23 mouse cellular contexts compared by ENCODE assay signal in the genomic region with DNA sequence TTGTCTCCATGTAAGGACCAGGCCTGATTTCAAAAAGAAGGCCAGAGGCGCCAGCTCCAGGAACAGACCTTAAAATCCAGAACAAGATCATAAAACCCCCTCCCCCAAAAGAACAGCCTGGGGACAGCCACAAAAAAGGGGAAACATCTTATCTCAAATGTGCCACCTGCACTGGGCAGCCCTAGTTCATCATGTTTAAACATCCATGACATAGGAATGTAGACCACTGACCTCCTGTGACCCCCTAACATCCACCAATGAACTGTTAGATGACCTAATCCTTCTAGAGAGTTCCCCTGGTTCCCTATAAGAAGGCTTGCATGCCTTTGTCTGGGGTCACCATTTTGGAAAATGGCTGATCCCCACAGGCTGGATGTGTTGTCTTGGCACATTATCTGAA.
DNase-seq lines count a peak whose midpoint lies in the region; ATAC-seq lines count a peak whose summit lies in the region.
"Had no signal": no experiment of that assay in that cellular context is flagged by ENCODE, and none has a peak within 500 bp of the region (broad histone marks: within the 10 kb centered on the region; RNA-seq: fewer than 3 reads in every experiment).

No protein-coding gene starts in this region.

- no peak overlapping the region for H3K4me3 ChIP-seq in embryonic facial prominence, embryonic 10.5 days
- H3K4me3 ChIP-seq in limb, embryonic 10.5 days: no peak overlapping the region
- no peak overlapping the region for H3K4me3 ChIP-seq in liver, embryonic 11.5 days (ENCODE audit: low read depth, low read length)
- H3K4me3 ChIP-seq: embryonic facial prominence, embryonic 12.5 days; forebrain, embryonic 13.5 days; forebrain, embryonic 15.5 days had no signal

- no peaks in the 10 kb centered on the region for H3K36me3 ChIP-seq in embryonic facial prominence, embryonic 10.5 days (replicated peaks)
- no peaks in the 10 kb centered on the region for H3K36me3 ChIP-seq in limb, embryonic 10.5 days
- H3K36me3 ChIP-seq in liver, embryonic 11.5 days (ENCODE audit: control insufficient read depth, insufficient read depth, low read length): no peaks in the 10 kb centered on the region
- H3K36me3 ChIP-seq: embryonic facial prominence, embryonic 12.5 days; forebrain, embryonic 15.5 days had no signal

- 0 out of 2 replicates have a peak overlapping the region, but pooled peaks have one; percentile 71 for H3K27ac ChIP-seq in embryonic facial prominence, embryonic 10.5 days (replicated peaks)
- peak overlapping the region; percentile 74; the same call in 1 of the 2 replicates for H3K27ac ChIP-seq in limb, embryonic 10.5 days
- H3K27ac ChIP-seq in liver, embryonic 11.5 days (ENCODE audit: low read depth, low read length): no peak overlapping the region
- H3K27ac ChIP-seq: embryonic facial prominence, embryonic 12.5 days; forebrain, embryonic 13.5 days; forebrain, embryonic 15.5 days had no signal

- no peak overlapping the region for H3K9ac ChIP-seq in liver, embryonic 11.5 days (ENCODE audit: low read depth, low read length)
- H3K9ac ChIP-seq: embryonic facial prominence, embryonic 12.5 days; forebrain, embryonic 13.5 days; forebrain, embryonic 15.5 days; forebrain, postnatal 0 days had no signal

- DNase-seq in embryonic facial prominence, embryonic 10.5 days (ENCODE audit: low spot score): no peak
- DNase-seq in limb, embryonic 10.5 days (ENCODE audit: low spot score): no peak
- DNase-seq in retina, embryonic 14.5 days (ENCODE audit: low spot score): peak; percentile 44
- no peak for DNase-seq in spleen, adult 18-20 months
- no peak for DNase-seq in heart, postnatal 36 days
- no peak for DNase-seq in embryo, embryonic 10.5 days (ENCODE audit: low spot score)
- DNase-seq in liver, embryonic 11.5 days (ENCODE audit: low spot score): no peak
- DNase-seq: adrenal gland, adult 2 months; adrenal gland, postnatal 10 days; adrenal gland, postnatal 25 days; cerebellum, adult 11 months; cerebellum, adult 18-20 months; cerebellum, adult 8-10 months; cerebellum, adult 9-11 months; cerebellum, postnatal 14 days; cerebellum, postnatal 36 days; embryo, embryonic 11 days; forebrain, postnatal 0 days had no signal

- intact Hi-C loops in heart, postnatal 36 days (cut with DNase I): no loop called here

- 92% methylated on average over 1 of the region's 1 CpGs for WGBS in embryonic facial prominence, embryonic 10.5 days
- 85% methylated on average over 1 of the region's 1 CpGs for WGBS in limb, embryonic 10.5 days
- 63% methylated on average over 1 of the region's 1 CpGs for WGBS in liver, embryonic 11.5 days

- peaks cover 10% of the 10 kb centered on the region for H3K9me3 ChIP-seq in embryonic facial prominence, embryonic 10.5 days
- no peaks in the 10 kb centered on the region; the same call in 1 of the 2 replicates for H3K9me3 ChIP-seq in limb, embryonic 10.5 days (replicated peaks)
- no peaks in the 10 kb centered on the region for H3K9me3 ChIP-seq in liver, embryonic 11.5 days (ENCODE audit: control insufficient read depth, low read length)
- H3K9me3 ChIP-seq: forebrain, embryonic 13.5 days; forebrain, embryonic 15.5 days had no signal

- no peak for ATAC-seq in liver, embryonic 11.5 days (replicated peaks; ENCODE audit: low FRiP score)
- ATAC-seq: activated CD4-positive, CD25-positive, alpha-beta regulatory T cell, adult 4 months; forebrain, embryonic 13.5 days; forebrain, embryonic 15.5 days; forebrain, postnatal 0 days; Patski had no signal

- H3K4me2 ChIP-seq in liver, embryonic 11.5 days: no peak overlapping the region
- H3K4me2 ChIP-seq: embryonic facial prominence, embryonic 12.5 days; forebrain, embryonic 13.5 days; forebrain, embryonic 15.5 days had no signal

- H3K4me1 ChIP-seq in embryonic facial prominence, embryonic 10.5 days: peaks cover 46% of the 10 kb centered on the region
- H3K4me1 ChIP-seq in limb, embryonic 10.5 days: peaks cover 62% of the 10 kb centered on the region
- H3K4me1 ChIP-seq in liver, embryonic 11.5 days (replicated peaks; ENCODE audit: control insufficient read depth, insufficient read depth, low read length): no peaks in the 10 kb centered on the region; the same call in 1 of the 2 replicates

- H3K27me3 ChIP-seq in embryonic facial prominence, embryonic 10.5 days (replicated peaks; ENCODE audit: low read depth, poor library complexity, severe bottlenecking): no peaks in the 10 kb centered on the region
- no peaks in the 10 kb centered on the region for H3K27me3 ChIP-seq in limb, embryonic 10.5 days (ENCODE audit: low read depth, poor library complexity, severe bottlenecking)
- H3K27me3 ChIP-seq in liver, embryonic 11.5 days (replicated peaks; ENCODE audit: control insufficient read depth, insufficient read depth, low read length): no peaks in the 10 kb centered on the region
- H3K27me3 ChIP-seq: embryonic facial prominence, embryonic 12.5 days had no signal
